Mouse (Mus musculus): ENCODE data around the gene Atg101.
"Not testable (repeated sequence)": the region's sequence is repeated elsewhere in the genome, so short reads cannot be mapped to it uniquely, and the experiment has no call there.

Gene Atg101

GRCm38 (mm10) chr15:101315832-101316231 is 31.8 kb downstream of the Atg101 start:
- DNase-seq (ENCODE audit: low spot score in 2 of 2): peak; percentile 90 to 93

DNA sequence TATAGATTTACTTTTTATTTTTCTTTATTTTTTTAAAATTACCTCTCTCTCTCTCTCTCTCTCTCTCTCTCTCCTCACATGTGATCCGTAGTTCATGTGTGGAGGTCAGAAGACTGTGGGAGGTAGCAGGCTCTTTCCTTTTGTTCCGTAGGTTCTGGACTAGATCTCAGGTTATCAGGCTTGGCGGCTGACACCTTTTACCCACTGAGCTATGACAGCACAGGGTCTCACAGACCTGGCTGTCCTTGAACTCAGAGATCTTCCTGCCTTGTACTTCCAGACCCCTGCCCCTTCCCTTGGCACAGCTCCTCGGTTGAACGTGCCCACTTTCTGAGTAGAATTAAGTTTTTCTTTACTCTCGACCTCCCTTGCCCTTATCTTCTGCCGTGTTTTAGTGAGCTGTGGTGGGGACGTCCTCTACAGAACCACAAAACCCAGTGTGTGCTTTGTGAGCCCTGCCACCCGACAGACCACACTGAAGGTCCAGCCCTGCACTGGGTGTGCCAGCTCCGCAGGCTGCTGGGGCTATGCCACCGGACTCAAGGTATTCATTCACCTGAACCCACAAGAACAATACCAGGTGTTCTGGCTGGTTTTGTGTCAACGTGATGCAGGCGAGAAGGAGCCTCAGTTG is 32.3 kb downstream of the Atg101 start:
- no peak for DNase-seq (ENCODE audit: low spot score in 2 of 2)

GRCm38 (mm10) chr15:101316913-101317813 is 33.1 kb downstream of the Atg101 start:
- no peak for DNase-seq (ENCODE audit: low spot score in 2 of 2)

DNA sequence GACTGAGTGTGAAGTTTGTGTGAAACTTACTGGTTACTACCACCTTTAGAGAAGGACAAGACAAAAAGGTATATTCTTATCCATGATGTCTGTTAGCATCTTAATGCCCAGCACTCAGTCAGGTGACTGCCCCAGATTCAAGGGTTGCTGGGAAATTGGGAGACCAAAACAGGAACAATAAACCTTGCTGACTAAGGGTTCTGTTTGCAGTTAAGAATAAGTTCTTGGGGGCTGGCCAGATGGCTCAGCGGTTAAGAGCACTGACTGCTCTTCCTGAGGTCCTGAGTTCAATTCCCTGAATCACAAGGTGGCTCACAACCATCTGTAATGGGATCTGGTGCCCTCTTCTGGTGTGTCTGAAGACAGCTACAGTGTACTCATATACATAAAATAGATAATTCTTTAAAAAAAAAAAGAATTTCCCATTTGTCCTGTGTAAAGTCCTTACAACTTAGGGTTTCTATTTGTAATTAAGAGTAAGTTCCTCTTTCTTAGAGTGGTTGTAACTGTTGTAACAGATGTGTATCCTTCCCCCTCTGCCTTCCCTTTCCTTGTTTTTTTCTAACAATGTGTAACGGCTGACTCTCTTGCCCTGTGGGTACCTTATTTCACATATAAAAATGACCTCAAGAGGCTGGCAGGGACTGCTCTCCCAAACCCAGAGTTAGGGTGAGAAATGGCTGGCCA is 33.9 kb downstream of the Atg101 start:
- no peak for DNase-seq (ENCODE audit: low spot score in 2 of 2)

DNA sequence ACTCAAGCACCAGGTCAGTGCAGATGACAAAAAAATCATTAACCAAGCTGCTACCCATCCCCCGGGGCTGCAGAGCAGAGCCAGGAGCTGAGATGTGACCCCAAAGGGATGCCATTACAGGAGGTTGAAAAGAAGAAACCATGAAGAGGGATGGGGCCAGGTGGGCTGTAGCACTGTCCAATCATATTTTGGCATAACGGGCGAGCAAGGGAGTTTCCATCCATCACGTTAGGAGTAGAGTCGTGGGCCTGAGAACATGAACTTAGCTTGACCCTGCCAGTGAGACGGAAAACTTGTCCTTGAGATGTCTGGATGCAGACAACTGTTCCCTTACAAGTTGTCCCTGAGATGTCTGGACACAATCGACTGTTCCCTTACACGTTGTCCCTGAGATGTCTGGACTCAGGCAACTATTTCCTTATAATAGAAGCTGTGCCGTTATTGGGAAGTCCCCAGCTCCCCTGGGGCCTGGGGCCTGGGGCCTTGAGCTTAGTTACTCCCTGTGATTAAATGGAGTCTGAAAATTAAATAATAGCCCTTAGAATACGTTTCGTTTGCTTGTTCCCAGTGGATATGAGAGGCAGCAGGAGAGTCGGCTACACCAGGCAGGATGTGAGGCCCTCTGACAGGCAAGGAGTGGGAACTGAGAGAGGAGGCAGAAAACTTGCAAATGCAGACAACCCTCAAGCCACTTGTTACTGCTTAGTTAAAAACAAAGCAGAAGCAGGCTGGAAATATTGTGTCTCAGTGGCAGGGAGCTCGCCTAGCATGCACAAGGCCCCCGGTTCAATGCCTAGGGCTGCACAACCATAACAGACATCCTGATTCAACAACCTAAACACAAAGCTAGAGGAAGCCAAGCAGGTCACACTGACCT is 35.1 kb downstream of the Atg101 start:
- DNase-seq (ENCODE audit: low spot score in 2 of 2): no peak

DNA sequence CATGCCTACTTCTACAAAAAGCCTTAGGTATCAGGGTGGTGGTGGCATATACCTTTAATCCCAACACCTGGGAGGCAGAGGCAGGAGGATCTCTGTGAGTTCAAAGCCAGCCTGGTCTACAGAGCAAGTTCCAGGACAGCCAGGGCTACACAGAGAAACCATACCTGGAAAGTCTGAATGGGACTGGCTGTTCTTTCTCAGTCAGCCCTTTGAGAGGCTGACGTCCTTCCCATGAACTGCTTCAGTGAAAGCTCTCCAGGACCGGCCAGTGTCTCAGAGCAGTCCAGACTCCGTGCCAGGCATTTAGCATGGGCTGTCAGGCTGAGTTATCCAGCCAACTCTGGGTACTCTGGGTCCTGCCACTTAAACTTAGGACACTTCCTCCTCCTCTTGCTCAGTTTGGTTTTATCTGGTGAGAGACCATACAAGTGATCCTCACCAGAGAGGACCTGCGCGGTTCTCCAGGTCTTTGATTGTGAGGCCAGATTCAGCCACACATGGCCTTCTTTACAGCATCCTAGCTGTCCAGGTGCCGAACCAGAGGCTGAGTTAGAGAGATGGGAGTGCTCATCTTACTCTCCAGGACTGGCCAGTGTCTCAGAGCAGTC is 36.0 kb downstream of the Atg101 start:
- no peak for DNase-seq (ENCODE audit: low spot score in 2 of 2)

- no peak for DNase-seq (ENCODE audit: low spot score in 2 of 2)
These were observed 36.6 kb downstream of the Atg101 start for GRCm38 (mm10) chr15:101320618-101321041.

DNA sequence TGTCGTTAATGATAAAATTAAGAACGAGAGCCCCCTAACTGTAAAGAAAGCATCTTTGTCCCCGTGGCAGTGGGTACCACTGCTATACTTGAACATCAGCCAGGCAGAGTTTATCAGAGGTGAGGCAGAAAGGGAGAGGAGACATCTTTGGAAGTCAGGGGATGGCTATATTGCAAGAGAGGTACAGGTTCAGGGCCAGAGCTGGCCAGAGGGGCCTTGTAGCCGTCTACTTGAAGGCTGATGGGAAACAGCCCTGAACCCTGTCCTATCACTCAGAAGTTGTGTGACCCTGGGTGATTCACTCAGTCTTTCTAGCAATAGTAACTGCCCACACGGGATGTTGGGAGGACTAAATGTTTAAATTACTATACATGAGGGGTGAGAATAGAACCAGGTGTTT is 37.1 kb downstream of the Atg101 start:
- no peak for DNase-seq (ENCODE audit: low spot score in 2 of 2)

DNA sequence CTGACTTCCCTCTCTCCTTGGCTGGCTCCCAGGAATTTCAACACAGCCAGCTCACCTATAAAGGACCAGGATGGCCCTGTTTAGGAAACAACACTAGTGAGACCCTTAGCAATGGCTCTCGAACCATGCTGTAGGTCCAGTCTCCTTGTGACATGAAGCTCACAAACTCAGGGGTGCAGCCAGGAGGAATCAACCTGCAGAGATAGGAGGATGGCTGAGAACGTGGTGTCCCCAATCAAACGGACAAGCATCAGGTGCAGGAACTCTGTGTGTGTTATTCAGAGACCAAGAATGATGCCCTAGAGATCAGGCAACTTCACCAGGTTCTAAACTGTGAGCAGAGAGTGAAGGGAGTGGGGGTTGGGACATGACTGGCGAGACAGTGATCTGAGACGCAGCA is 38.0 kb downstream of the Atg101 start:
- no peak for DNase-seq (ENCODE audit: low spot score in 2 of 2)

DNA sequence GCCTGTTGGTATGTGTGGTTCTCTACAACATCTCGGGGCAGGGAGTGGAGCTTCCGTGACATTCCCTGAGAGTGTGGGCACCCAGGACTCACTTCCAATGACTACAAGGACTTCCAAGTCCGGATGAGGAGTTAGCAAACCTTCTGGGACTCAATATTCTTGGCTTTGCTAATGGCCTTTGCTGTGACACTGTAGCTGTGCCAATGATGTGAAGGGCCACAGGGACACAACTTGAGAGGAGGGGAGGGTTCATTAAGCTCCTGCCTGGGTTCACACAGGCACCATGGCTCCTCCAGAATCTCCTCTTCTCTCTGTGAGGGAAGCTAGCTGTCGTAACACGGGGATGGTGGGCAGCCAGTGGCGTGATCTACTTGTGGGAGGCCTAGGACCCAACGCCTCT is 38.6 kb downstream of the Atg101 start:
- no peak for DNase-seq (ENCODE audit: low spot score in 2 of 2)

DNA sequence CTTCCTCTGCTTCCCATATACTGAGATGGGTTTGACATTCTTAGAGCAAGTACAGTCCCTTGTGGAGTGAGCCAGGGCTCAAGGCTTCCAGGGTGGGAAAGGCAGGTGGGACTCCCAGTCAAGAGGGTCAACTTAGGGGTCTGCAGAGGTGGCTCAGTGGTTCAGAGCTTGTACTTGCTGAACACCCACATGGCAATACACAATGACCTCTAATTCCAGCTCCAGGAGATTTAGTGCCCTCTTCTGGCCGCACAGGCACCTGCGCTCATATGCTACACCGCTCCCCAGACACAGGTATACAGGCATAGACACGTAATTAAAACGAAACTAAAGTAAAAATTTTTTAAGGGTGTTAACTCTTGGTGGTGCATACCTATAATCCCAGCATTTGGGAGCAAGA is 39.4 kb downstream of the Atg101 start:
- DNase-seq (ENCODE audit: low spot score in 2 of 2): no peak

DNA sequence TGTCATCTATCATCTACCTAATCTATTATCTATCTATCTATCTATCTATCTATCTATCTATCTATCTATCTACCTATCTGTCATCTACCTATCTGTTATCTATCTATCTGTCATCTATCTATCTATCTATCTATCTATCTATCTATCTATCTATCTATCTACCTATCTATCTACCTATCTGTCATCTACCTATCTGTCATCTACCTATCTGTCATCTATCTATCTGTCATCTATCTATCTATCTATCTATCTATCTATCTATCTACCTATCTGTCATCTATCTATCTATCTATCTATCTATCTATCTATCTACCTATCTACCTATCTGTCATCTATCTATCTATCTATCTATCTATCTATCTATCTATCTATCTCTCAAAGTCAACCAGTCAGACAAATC is 40.3 kb downstream of the Atg101 start:
- not testable (repeated sequence) for DNase-seq (ENCODE audit: low spot score in 2 of 2)

DNA sequence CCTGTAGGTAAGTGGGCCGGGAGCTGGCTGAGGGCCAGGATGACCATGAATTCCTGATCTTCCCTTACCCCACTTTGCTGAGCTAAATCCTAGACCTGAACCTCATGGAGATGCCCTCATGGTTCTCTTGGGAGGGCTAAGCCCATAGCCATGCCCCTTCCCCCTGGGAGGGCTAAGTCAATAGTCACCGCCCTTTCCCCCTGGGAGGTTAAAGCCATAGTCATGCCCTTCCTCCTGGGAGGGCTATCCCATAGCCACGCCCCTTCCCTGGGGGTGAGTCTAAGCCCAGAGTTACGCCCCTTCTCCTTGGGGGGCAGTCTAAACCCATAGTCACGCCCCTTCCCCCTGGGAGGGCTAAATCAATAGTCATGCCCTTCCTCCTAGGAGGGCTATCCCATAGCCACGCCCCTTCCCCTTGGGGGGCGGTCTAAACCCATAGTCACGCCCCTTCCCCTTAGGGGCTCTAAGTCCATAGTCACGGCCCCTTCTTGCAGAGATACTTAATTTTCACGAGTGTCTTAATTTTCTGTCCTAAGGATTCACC is 42.0 kb downstream of the Atg101 start:
- no peak for DNase-seq (ENCODE audit: low spot score in 2 of 2)

- DNase-seq (ENCODE audit: low spot score in 2 of 2): peak; percentile 61 to 62
These were observed 43.2 kb downstream of the Atg101 start for GRCm38 (mm10) chr15:101327282-101327681.

DNA sequence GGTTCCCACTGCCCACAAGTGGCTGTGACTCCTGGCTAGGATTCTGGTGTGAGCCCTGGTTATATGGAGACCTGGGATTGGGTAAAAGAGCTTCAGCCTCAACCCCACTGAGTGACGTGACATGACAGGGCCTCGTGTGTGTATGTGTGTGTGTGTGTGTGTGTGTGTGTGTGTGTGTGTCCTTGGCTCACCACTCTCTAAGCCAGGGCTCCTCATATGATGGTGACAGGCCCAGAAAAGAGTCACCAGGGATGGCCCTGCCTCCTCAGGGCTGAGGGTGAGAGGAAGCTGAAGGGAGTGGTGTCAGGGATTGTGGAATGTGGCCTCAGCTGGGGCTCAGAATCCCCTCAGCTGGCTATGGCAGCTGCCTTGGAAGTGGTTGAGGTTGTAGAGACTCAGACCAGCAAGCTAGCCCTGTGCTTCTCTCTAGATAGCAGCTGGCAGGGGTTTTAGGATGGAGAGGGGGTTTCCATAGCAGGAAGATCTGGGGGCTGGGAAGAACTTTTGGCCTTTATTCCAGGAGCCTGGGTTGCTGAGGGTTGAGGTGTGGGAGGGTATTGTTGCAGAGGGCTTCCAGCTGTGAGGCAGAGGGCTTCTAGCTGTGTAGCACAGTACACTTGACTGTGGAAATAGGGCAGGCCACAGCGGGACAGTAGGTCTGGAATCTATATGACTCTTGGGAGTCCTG is 44.9 kb downstream of the Atg101 start:
- no peak for DNase-seq (ENCODE audit: low spot score in 2 of 2)

GRCm38 (mm10) chr15:101329564-101329892 is 45.5 kb downstream of the Atg101 start:
- DNase-seq (ENCODE audit: low spot score in 2 of 2): no peak

- no peak for DNase-seq (ENCODE audit: low spot score in 2 of 2)
These were observed 47.0 kb downstream of the Atg101 start for GRCm38 (mm10) chr15:101331090-101331489.

DNA sequence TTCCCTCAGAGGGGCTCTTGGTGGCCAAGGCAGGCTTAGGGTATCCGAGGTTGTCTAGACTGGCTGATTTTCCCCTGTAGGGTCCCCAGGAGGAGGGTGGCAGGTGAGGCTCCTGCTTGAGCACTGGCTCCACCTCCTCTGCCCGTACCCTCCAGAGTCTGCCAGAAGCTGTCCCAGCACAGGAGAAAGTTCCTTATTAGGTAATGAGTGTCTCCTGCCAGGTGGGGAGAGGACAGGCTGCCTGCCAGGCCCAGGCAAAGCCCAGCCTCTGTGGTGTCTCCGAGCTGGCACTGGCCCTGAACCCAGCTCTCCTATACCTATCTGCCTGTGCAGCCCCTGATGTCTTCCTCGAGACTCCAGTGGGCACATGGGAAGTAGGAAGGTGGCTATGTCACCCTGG is 48.3 kb downstream of the Atg101 start:
- DNase-seq (ENCODE audit: low spot score in 2 of 2): no peak

DNA sequence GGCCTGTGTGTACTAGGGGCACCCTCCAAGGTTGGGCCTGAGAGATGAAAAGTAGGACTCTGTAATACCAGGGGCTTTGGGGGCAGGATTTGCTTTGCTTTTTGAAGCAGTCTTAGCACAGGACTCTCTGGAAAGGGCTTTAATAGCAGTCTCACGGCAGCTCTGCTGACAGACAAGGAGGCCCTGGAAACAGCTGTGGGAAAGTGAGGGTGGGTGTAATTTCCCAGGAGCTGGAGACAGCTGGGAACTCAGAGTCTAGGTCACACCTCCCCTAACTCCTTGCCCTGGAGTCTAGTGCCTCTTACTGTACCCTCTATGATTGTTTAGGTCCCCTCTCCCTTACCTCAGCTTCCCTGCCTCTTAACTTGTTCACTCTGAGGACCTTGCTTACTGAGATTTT is 49.1 kb downstream of the Atg101 start:
- no peak for DNase-seq (ENCODE audit: low spot score in 2 of 2)

DNA sequence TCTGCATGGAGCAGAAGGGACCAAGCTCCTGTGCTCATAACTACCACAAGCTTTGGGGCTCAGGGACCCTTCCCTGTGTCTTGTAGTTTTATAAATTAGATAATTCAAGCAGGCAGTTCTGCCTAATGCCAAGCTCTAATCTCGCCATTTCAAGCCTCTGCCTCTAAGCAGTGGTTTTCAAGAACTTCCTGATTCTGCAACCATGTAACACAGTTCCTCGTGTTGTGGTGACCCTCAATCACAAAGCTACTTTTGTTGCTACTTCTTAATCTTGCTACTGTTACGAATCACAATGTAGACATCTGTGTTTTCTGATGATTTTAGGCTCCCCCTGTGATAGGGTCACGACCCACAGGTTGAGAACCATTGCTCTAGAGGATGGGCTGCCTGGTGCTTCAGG is 49.6 kb downstream of the Atg101 start:
- no peak for DNase-seq (ENCODE audit: low spot score in 2 of 2)
